Mouse (Mus musculus): ENCODE data around the gene Sgip1. TPM values are rescaled to one million over a fixed set of nuclear protein-coding genes. Genes with fewer than 3 reads are reported as not detected.
A peak's percentile ranks its signal among the peaks of the same experiment; 100 is the strongest.

Gene Sgip1
- total RNA-seq, 4 experiments from 2014 or later = 275 to 316 (median 294) TPM

GRCm38 (mm10) chr4:102840062-102840798 is 99.1 kb downstream of the Sgip1 start:
- DNase-seq (ENCODE audit: low spot score in 2 of 2) = no peak

- DNase-seq (ENCODE audit: low spot score in 2 of 2) = peak in 1 of 2 experiments; percentile 30
These were observed 100.0 kb downstream of the Sgip1 start for GRCm38 (mm10) chr4:102840956-102841729.

GRCm38 (mm10) chr4:102850498-102850897 is 109.4 kb downstream of the Sgip1 start:
- DNase-seq (ENCODE audit: low spot score in 2 of 2) = no peak

GRCm38 (mm10) chr4:102851161-102851560 is 110.1 kb downstream of the Sgip1 start:
- DNase-seq (ENCODE audit: low spot score in 2 of 2) = no peak

- DNase-seq (ENCODE audit: low spot score in 2 of 2) = peak in 1 of 2 experiments; percentile 77
These were observed 111.2 kb downstream of the Sgip1 start for GRCm38 (mm10) chr4:102852290-102852689.

GRCm38 (mm10) chr4:102852808-102853207 is 111.7 kb downstream of the Sgip1 start:
- no peak for DNase-seq (ENCODE audit: low spot score in 2 of 2)

- DNase-seq (ENCODE audit: low spot score in 2 of 2) = no peak
These were observed 112.4 kb downstream of the Sgip1 start for GRCm38 (mm10) chr4:102853330-102854022.

- peak in 1 of 2 experiments; percentile 36 for DNase-seq (ENCODE audit: low spot score in 2 of 2)
These were observed 114.1 kb downstream of the Sgip1 start for GRCm38 (mm10) chr4:102854928-102855892.

- peak in 1 of 2 experiments; percentile 60 for DNase-seq (ENCODE audit: low spot score in 2 of 2)
These were observed 115.0 kb downstream of the Sgip1 start for GRCm38 (mm10) chr4:102856086-102856485.

- DNase-seq (ENCODE audit: low spot score in 2 of 2) = no peak
These were observed 118.4 kb downstream of the Sgip1 start for GRCm38 (mm10) chr4:102859259-102860194.

GRCm38 (mm10) chr4:102862751-102863710 is 121.9 kb downstream of the Sgip1 start:
- DNase-seq (ENCODE audit: low spot score in 2 of 2) = no peak

GRCm38 (mm10) chr4:102866531-102866930 is 125.4 kb downstream of the Sgip1 start:
- no peak for DNase-seq (ENCODE audit: low spot score in 2 of 2)

GRCm38 (mm10) chr4:102871274-102871673 is 130.2 kb downstream of the Sgip1 start:
- DNase-seq (ENCODE audit: low spot score in 2 of 2) = no peak

- DNase-seq (ENCODE audit: low spot score in 2 of 2) = no peak
These were observed 142.0 kb downstream of the Sgip1 start for GRCm38 (mm10) chr4:102883142-102883541.

GRCm38 (mm10) chr4:102884228-102884627 is 143.1 kb downstream of the Sgip1 start:
- DNase-seq (ENCODE audit: low spot score in 2 of 2) = no peak

- no peak for DNase-seq (ENCODE audit: low spot score in 2 of 2)
These were observed 145.4 kb downstream of the Sgip1 start for GRCm38 (mm10) chr4:102886459-102886858.

- no peak for DNase-seq (ENCODE audit: low spot score in 2 of 2)
These were observed 145.8 kb downstream of the Sgip1 start for GRCm38 (mm10) chr4:102886902-102887301.
